Mouse (Mus musculus) fibroblast of lung, adult 2 months (primary cell): ENCODE results near the gene Tspan2.

Experiments used
- DNase-seq: peaks from one replicate; pipeline ENCODE4 v3.0.0-alpha.2; 2011; ENCODE audit warnings: low read depth

Gene Tspan2

DNA sequence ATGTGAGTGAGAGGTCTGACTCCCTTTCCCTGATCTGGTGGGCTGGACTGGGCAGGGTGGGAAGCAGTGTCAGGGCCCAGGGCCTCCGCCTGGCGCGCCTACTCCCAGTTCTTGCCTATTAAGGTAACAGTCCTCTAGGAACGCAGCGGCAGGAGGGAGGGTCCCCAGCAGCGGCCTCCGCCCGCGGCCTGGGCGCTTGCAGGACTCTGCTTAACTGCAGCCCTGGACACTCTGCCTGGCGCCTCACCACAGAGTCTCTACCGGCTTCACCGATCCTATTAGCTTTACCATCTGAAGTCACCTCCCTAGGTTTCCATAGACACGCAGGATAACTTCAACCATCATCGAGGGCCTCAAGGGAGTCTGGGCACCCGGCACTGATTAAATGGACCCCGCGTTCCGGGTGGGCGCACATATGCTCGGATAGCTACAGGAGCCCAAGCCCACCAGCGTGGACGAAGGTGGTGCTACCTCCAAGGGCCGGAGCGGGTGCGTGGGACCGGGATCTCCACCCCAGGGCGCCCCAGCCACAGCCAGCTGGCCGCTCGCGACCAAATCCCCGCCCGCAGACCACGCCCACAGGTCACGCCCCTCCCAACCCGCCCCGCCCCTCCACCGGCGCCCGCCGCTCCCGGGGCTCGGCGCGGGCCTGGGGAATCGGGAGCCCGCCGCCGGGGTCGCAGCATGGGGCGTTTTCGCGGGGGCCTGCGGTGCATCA lies at the start of gene Tspan2:
Gene Tspan2 (plus strand): TSS at position 217 of the 718 bp plus-strand sequence.
- no peak for DNase-seq

DNA sequence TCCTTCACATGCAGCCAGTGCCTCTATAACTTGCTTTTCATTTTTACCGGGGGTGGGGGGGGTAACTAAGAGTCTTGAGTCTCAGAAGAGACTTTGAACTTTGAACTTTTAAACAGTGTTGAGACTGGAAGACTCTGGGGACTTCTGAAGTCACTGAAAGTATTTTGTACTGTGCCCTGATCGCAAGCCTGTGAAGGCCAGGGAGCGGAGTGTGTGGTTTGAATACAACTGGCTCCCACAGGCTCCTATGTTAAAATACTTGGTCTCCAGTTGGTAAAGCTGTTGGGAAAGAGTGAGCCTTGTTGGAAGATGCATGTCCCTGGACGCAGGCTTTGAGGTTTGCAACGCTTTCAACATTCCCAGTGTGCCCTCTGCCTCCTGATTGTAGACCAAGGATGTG lies 47.5 kb upstream of the Tspan2 start:
- DNase-seq: no peak

DNA sequence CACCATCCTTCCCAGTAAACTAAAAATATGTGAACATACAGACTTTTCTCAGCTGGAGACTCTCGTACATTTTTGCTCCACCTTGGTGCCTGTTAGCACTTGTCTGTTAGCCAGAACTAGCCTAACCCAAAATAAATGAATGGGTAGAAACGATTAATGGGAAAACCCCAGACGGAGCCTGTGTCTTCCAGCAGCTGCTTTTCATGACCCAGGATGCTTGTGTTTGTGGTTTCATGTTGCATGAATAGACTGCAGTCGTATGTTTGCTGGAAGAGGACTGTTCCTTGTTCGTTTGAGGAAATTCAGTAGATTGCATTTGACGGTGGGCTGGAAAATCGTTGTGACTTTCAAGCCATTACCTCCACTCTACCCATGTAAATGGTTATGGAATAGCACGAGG lies 46.5 kb upstream of the Tspan2 start:
- DNase-seq: no peak

GRCm38 (mm10) chr3:102691802-102692484 lies 42.4 kb upstream of the Tspan2 start:
- no peak for DNase-seq

GRCm38 (mm10) chr3:102692758-102693325 lies 41.5 kb upstream of the Tspan2 start:
- DNase-seq: no peak

DNA sequence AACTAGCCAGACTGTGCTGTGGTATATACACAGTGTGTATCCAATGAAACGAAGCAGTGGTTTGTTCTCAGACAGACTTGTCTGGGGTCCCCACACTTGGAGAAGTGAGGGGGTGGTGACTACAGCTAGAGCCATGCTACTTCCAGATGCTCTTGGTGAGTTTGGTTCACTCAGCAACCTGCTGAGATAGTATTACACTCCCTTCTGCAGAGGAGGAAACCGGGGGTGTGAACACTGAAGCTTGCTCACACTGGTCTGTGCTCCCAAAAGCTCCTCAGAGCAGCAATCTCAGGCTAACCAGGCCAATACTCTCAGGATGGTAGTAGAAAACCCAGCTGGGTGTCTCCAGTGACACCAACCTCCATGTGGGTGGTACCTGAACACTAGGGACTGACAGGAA lies 36.2 kb upstream of the Tspan2 start:
- DNase-seq: no peak

DNA sequence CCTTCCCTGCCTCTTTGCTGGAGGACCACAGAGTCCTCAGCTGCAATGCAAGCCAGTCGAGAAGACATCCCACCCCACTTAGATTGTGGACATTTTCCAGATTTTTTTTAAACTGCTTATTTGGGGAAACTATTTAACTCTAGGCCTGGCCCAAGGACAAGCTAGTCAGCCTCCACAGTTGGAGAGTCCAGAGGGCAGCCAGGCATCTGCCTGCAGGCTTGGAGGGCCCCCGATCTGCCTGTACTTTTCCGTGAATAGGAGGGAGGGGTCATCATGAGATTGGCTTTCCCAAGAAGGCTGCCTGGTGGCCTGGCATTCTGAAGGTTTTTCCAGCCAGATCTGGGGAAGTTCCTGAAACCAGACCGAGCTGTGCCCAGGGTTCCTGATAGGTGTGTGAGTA lies 33.0 kb upstream of the Tspan2 start:
- no peak for DNase-seq

GRCm38 (mm10) chr3:102701902-102702544 lies 32.3 kb upstream of the Tspan2 start:
- DNase-seq: no peak

- no peak for DNase-seq
These were observed 30.3 kb upstream of the Tspan2 start for GRCm38 (mm10) chr3:102704001-102704401.

- DNase-seq: no peak
These were observed 25.7 kb upstream of the Tspan2 start for GRCm38 (mm10) chr3:102708599-102708998.

DNA sequence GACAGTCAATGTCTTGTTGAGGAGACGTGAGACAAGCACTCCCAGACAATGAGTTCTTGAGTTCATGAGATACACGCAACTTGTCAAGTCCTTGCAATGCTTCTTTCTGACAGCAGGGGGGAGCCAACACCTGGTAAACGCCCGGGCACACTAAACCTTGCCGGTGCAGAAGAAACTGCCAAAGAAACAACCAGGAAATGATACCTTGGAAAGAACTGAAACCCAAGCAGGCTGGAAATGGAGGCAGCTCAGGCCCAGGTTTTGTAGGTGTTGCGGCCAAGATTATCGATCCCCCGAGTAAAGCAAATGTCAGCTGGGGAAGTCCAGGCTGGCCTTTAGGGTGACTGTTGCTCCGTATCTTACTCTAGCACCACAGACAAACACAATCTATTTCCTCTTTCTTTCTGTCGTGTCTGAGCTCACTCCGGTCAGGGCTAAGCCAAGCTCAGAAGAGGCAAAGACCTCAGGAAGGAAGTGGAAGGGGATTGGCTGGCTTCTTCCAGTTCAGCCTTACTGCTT lies 19.2 kb upstream of the Tspan2 start:
- DNase-seq: no peak

DNA sequence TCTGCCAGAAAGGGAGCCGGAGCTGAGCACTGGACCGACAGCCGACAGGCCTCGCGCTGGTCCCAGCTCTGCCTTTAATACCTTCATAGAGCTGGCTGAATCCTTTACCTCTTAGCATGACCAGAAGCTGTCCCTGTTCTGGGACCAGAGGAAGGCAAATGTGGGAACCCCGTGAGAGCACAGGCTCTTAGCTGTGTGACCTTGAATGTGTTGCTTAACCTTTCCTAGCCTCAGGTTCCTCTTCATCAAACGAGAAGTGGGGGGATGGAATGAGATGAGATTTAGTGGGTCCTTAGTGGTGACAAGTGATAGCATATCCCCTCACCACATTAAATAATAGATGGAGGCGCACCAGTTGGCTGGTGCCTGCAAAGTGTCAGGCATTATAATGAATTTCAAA lies 18.5 kb upstream of the Tspan2 start:
- no peak for DNase-seq

- no peak for DNase-seq
These were observed 16.6 kb upstream of the Tspan2 start for GRCm38 (mm10) chr3:102717586-102718285.

GRCm38 (mm10) chr3:102723154-102723553 lies 11.2 kb upstream of the Tspan2 start:
- DNase-seq: no peak

- no peak for DNase-seq
These were observed 10.3 kb upstream of the Tspan2 start for GRCm38 (mm10) chr3:102723841-102724570.

DNA sequence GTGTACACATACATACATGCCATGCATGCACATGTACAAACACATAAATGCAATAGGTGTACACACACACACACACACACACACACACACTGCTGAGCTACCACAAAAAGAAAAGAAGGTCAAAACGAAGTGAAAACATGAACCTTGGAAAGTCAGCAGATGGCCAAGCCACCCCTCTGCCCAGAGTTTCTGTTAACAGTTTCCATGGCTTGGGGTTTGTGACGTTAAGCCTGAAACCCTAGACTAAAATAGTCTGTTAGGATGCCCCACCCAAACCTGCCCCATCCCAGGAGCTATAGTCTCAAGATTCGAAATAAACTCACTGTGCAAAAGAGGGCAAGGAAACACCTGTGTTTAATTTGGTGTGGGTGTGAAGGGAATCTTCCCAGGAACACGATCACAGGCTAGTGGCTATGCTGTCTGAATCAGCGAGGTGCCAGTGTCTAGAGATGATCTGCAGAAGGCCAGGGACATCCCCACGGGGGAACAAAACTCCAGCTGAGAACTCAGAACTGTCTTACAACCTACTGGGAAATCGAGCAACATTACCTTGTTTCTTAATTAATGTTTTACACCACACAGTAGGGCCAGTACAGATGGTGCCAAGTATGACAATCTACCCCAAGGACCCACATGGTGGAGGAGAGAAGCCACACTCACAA lies 9.4 kb upstream of the Tspan2 start:
- DNase-seq: no peak

DNA sequence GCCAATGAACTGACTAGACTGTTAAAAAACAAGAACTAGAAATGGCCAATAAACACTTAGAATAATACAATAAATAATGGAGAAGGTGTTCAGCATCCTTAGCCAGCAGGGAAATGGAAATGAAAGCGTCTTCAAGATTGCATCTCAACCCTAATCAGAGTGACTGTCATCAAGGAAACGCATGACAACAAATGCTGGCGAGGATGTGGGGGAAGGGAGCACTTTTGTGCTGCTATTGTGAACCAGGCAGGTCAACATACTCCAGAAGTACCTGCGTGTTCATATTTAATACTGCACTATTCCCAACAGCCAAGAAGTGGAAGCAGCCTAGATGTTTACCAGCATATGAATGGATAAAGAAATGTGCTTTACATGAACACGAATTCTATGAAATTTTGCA lies 4.9 kb upstream of the Tspan2 start:
- no peak for DNase-seq

- DNase-seq: no peak
These were observed 3.2 kb upstream of the Tspan2 start for GRCm38 (mm10) chr3:102731112-102731511.

- no peak for DNase-seq
These were observed 1.7 kb upstream of the Tspan2 start for GRCm38 (mm10) chr3:102732619-102733018.

DNA sequence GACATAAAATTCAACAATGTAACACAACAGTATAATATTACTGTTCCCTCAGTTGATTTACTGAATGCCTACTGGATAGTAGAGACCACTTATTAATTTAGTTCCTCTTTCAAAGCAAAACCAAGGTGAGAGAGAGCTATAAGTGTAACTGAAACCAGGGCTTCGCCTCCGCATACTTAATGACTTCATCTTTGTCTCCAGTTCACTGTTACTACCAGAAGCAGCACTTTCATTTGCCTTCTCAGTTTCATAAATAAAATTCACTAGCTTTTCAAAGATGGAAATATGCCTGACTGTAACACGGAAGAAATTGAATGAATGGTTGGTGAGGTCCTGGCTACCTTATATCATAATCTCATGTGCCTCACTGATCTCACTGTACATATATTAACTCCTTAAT lies 1.3 kb upstream of the Tspan2 start:
- DNase-seq: no peak

DNA sequence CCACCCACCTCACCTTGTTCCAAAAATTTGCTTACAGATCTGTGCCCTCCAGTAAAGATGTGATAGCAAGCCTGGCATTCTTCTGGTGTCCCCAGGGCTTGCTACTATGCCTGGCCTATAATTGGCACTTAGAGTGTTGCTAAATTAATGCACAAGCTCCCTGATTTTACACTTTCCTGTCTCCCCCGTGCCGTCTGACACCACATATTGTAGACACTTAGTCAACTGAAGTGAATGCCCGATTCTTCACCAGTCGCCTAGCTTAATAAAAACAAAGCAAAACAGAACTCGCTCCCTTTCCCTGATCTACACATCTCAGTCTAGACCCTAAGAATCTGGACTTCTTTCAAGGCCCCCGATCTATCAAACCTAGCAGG lies 405 bp upstream of the Tspan2 start:
- DNase-seq: no peak
